Mouse (Mus musculus) thymus, adult 2 months (tissue): ENCODE results near the gene Homer3. TPM values are rescaled to one million over a fixed set of nuclear protein-coding genes. Genes with fewer than 3 reads are reported as not detected.
A peak's percentile ranks its signal among the peaks of the same experiment; 100 is the strongest.

Experiments used
- DNase-seq: peaks from one replicate; pipeline ENCODE4 v3.0.0; 2021
- H3K27ac ChIP-seq: fragments of 200-500 bp; 2 replicates; pipeline ENCODE4 v1.5.1; 2012; ENCODE audit warnings: low read length, control low read depth; ENCODE audit not compliant: control insufficient read depth, insufficient read depth
- H3K27me3 ChIP-seq: fragments of 200-500 bp; 2 replicates; pipeline ENCODE4 v1.6.1; 2012; ENCODE audit warnings: mild to moderate bottlenecking, low read length, moderate library complexity, mixed read lengths; ENCODE audit not compliant: control insufficient read depth, insufficient read depth
- H3K36me3 ChIP-seq: fragments of 200-500 bp; 2 replicates; pipeline ENCODE4 v1.6.1; 2012; ENCODE audit warnings: mild to moderate bottlenecking, low read length, moderate library complexity; ENCODE audit not compliant: control insufficient read depth, insufficient read depth
- H3K4me1 ChIP-seq: fragments of 200-500 bp; replicated peaks from 2 replicates; pipeline ENCODE4 v1.6.1; 2012; ENCODE audit warnings: low read length; ENCODE audit not compliant: control insufficient read depth, insufficient read depth
- H3K4me3 ChIP-seq: fragments of 200-500 bp; 2 replicates; pipeline ENCODE4 v1.5.1; 2012; ENCODE audit warnings: mild to moderate bottlenecking, low read length, control low read depth, moderate library complexity; ENCODE audit not compliant: control insufficient read depth, insufficient read depth
- CTCF ChIP-seq: fragments of 200-500 bp; IDR thresholded peaks from 2 replicates; pipeline ENCODE4 v1.5.1; 2012; ENCODE audit warnings: mild to moderate bottlenecking, control low read depth, low read length, moderate library complexity, borderline replicate concordance; ENCODE audit not compliant: control insufficient read depth, poor library complexity, insufficient read depth; ENCODE audit errors: extremely low read depth
- POLR2A ChIP-seq: fragments of 200-500 bp; IDR thresholded peaks from 2 replicates; pipeline ENCODE4 v1.6.1; 2012; ENCODE audit warnings: mild to moderate bottlenecking, low read length, control low read depth, moderate library complexity; ENCODE audit not compliant: control insufficient read depth, poor library complexity, insufficient read depth; ENCODE audit errors: extremely low read depth
- WGBS: fragments of 180-500 bp; shearing (Covaris S2); methylation state at CpG from one replicate; pipeline ENCODE4 v1.1.7; 2018; 5-methylcytosine and 5-hydroxymethylcytosine counted together
- polyA plus RNA-seq: library from polyadenylated mRNA; depleted of rRNA; stranded (reverse); fragments of >200 nt; gene quantifications from 2 replicates; pipeline ENCODE4 v1.2.3, GENCODE M21; 2012

Gene Homer3
- polyA plus RNA-seq, 1 experiment: 60.6 TPM

DNA sequence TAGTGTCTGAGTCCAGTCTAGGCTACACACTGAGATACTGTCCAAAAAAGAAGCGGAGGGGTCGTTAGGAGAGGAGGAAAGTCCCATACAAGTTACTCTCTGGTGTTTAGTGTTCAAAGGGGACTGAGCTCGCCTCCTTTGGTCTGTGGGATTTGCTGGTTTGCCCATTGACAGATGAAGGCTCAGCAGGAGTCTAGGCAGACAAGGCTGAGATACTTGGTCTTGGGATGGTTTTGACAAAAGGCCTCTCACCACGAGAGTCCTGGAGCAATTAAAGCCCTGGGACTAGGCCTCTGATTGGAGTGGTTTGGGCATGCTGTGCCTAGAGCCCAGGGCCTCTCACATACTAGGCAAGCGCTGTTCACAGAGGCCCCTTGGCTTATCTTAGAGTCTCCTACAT, 14.3 kb upstream of the Homer3 start:
- Histone ChIP-seq H3K36me3 (peaks cover 5% of the 10 kb centered on the region; the same call in 1 of the 2 replicates), H3K4me3 (no peak overlapping the region), H3K4me1 (peaks cover 17% of the 10 kb centered on the region), H3K27me3 (no peaks in the 10 kb centered on the region), H3K27ac (peak overlapping the region; percentile 21; the same call in 1 of the 2 replicates)
- TF ChIP-seq CTCF: no peak
- TF ChIP-seq POLR2A: no peak
- WGBS: 71% methylated on average over 5 of the region's 5 CpGs
- no peak for DNase-seq

DNA sequence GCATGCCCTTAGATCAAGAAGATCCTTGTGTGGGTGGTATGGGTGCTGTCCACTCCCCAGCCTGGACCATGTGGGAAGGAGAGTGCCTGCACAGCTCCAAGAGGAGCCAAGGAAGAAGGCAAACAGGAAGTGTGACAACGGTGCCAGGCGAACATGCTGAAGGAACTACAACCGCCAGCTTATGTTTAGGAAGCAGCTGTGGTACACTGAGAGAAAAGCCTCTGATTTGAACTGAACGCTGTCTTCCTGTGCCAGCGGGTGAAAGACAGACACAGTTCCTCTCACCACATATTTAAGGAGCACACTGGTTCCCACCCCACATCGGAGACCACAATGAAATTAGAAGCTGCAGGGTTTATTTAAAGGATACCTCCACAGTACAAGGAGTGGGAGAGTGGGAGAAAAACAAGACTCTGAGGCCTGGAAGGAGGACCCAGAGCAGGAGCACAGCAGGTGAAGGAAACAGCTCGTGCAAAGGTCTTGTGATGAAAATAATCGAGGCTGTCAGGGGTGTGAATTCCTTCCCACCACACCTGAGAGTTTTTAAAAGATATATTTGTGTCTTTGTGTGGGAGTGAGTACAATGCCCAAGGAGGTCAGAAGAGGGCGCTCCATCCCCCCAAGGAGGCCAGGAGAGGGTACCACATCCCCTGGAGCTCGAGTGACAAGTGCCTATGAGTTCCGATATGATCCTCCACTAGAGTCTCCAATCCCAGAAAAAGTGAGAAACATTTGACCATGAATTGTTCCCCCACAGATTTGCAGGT, 13.6 kb upstream of the Homer3 start:
- 13% methylated on average over 11 of the region's 11 CpGs for WGBS
- H3K27ac ChIP-seq: peak overlapping the region; percentile 23; the same call in 1 of the 2 replicates
- peaks cover 17% of the 10 kb centered on the region for H3K4me1 ChIP-seq
- TF ChIP-seq CTCF: no peak
- no peak for TF ChIP-seq POLR2A
- no peaks in the 10 kb centered on the region for H3K27me3 ChIP-seq
- H3K36me3 ChIP-seq: no peaks in the 10 kb centered on the region
- no peak overlapping the region for H3K4me3 ChIP-seq
- peak; percentile 33 for DNase-seq

DNA sequence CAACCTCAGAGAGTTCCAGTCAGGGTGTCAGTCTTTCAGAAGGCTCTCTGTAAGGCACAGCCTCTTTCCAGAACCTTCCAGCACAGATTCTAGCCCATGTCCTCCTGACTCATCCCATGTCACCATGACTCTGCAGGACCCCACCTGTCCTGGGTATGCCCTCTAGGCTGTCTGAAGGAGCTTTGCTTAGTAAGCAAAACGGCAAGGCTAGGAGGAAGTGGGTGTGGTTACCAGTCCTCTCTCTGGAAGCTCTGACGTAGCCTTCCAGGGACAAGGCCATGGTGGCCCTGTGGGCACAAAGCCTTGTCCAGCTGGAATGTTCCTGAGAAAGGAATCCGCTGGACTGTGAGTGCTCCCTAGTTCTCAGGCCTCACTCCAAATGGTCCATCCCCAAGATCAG, 9.7 kb upstream of the Homer3 start:
- peaks cover 21% of the 10 kb centered on the region for H3K4me1 ChIP-seq
- 34% methylated on average over 3 of the region's 3 CpGs for WGBS

DNA sequence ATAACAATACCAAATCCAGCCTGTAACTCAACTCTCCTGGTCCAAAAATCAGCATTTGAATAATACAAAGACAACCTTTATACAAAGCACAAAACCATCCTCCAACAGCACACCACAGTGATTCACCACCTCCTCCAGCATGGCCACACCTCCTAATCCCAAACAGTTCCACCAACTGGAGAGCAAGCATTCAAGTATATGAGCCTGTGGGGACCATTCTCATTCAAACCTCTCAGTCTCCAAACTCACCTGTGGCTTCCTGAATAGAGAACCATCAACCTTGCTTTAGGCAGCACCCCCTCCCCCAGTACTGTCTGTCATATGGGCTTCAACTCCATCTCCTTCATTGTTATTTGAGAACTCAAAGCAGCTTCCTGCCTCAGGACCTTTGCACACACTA, 8.3 kb upstream of the Homer3 start:
- H3K36me3 ChIP-seq: no peaks in the 10 kb centered on the region
- DNase-seq: no peak
- H3K4me3 ChIP-seq: no peak overlapping the region
- no peaks in the 10 kb centered on the region for H3K27me3 ChIP-seq
- H3K4me1 ChIP-seq: peaks cover 12% of the 10 kb centered on the region
- no peak overlapping the region for H3K27ac ChIP-seq
- TF ChIP-seq POLR2A (no peak), CTCF (no peak)

More for the DNA sequence above, 9.7 kb upstream of the Homer3 start:
- TF ChIP-seq CTCF (no peak), POLR2A (no peak)
- no peak overlapping the region for H3K4me3 ChIP-seq
- no peaks in the 10 kb centered on the region for H3K27me3 ChIP-seq
- no peak overlapping the region for H3K27ac ChIP-seq
- peak; percentile 19 for DNase-seq
- no peaks in the 10 kb centered on the region for H3K36me3 ChIP-seq

DNA sequence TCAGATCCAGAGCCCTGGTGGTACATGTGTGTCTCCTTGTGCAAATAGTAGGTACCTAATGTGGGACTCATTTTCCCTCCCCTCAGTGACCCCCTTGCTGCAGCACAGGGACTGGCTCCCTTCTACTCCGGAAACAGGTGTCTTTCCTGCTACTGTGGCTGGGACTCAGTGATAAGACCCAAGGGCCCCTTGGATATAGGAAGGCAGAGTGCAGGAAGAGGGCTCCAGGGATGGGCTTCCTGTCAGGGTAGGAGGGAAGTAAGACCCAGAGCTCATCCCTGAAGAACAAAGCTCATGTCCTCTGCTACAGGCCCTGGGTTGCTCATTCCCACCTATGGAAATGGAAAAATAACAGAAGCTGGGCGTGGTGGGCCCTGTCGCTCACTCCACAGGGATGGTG, 6.2 kb upstream of the Homer3 start:
- no peak for TF ChIP-seq CTCF
- TF ChIP-seq POLR2A: no peak
- no peaks in the 10 kb centered on the region for H3K27me3 ChIP-seq
- H3K4me1 ChIP-seq: peaks cover 8% of the 10 kb centered on the region
- H3K4me3 ChIP-seq: no peak overlapping the region
- DNase-seq: no peak
- WGBS: 69% methylated on average over 3 of the region's 3 CpGs
- no peak overlapping the region for H3K27ac ChIP-seq
- H3K36me3 ChIP-seq: no peaks in the 10 kb centered on the region

DNA sequence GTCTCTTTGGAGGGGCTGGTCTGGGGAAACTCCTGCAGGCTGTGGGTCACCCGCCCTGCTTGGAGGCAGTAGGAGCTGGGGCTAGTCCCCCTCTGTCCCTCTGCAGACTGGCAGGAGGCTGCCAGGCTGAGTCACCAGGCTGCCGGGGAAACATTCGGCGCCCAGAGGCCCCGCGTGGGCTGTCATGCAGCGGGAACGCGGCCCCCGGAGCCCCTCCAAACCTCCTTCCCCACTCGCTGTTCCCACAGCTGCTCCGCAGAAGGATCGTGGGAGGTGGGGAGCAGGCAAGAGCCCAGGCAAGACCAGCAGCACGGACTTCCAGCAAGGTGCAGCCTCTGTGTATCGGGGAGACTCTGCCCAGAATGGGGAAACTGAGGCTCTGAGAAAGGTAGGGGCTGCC, 4.5 kb upstream of the Homer3 start:
- TF ChIP-seq POLR2A (no peak), CTCF (no peak)
- WGBS: 26% methylated on average over 15 of the region's 15 CpGs
- Histone ChIP-seq H3K27me3 (no peaks in the 10 kb centered on the region), H3K4me1 (peaks cover 11% of the 10 kb centered on the region), H3K27ac (no peak overlapping the region), H3K4me3 (no peak overlapping the region), H3K36me3 (no peaks in the 10 kb centered on the region)
- no peak for DNase-seq

DNA sequence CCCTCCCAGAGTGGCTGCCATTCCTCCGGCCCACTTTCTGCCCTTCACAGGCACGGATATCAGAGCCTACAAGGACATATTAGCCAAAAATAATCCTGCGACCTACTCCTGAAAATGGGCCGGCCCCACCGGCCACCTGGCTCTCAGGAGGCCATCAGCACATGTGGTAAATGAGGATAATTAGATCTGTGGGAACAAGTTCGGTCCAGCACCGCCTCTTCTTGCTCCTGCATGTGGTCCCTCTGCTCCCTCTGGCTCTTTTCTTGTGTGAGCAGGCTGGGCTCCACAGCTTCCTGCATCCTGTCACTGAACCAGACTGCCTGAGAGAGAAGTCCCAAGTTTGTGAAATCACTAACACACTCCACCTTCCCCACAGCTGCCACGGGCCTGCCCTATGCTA, 3.4 kb upstream of the Homer3 start:
- no peak overlapping the region for H3K27ac ChIP-seq
- H3K36me3 ChIP-seq: no peaks in the 10 kb centered on the region
- TF ChIP-seq POLR2A: no peak
- H3K4me3 ChIP-seq: no peak overlapping the region
- no peak for DNase-seq
- peaks cover 18% of the 10 kb centered on the region for H3K4me1 ChIP-seq
- 49% methylated on average over 8 of the region's 8 CpGs for WGBS
- H3K27me3 ChIP-seq: no peaks in the 10 kb centered on the region
